ENCODE assay signal across 8 mouse cellular contexts in genomic region chr4:45532375-45532774, GRCm38 (mm10). TPM values are rescaled to one million over a fixed set of nuclear protein-coding genes. Genes with fewer than 3 reads are reported as not detected.
DNase-seq lines count a peak whose midpoint lies in the region; ATAC-seq and TF ChIP-seq lines count a peak whose summit lies in the region.

TSS of gene Shb (minus strand) at chr4:45532470.

- no peak for TF ChIP-seq CTCF in embryonic fibroblast, embryonic 13.5 days (IDR thresholded peaks at IDR 0.05; ENCODE audit: borderline replicate concordance, insufficient read depth, low read length)
- no peak for TF ChIP-seq CTCF in heart, postnatal 0 days (IDR thresholded peaks at IDR 0.05; ENCODE audit: low read depth)

- no peak within 1 kb of the TSS for H3K27ac ChIP-seq in embryonic fibroblast, embryonic 13.5 days (ENCODE audit: insufficient read depth, low read length)
- H3K27ac ChIP-seq in heart, postnatal 0 days (ENCODE audit: low read depth) = peak within 1 kb of the TSS; percentile 95
- peak within 1 kb of the TSS; percentile 99 for H3K27ac ChIP-seq in stomach, embryonic 15.5 days

- no peaks in the 10 kb centered on the region for H3K27me3 ChIP-seq in heart, postnatal 0 days (ENCODE audit: control insufficient read depth, insufficient read depth, low read length)
- no peaks in the 10 kb centered on the region for H3K27me3 ChIP-seq in stomach, embryonic 15.5 days (replicated peaks)

- DNase-seq in CD4-positive helper T cell, adult 2 months (ENCODE audit: low read depth, low spot score) = peak; percentile 73
- DNase-seq in Muller cell, postnatal 12 days (ENCODE audit: inconsistent ontology term) = peak; percentile 55
- DNase-seq in heart, postnatal 0 days (ENCODE audit: low spot score) = no peak
- peak; percentile 96 for DNase-seq in kidney, postnatal 25 days
- peak; percentile 77 for DNase-seq in lung, postnatal 14 days
- no peak for DNase-seq in natural killer cell, adult 2 months (ENCODE audit: low spot score in 2 of 2)

- H3K9me3 ChIP-seq in heart, postnatal 0 days (replicated peaks; ENCODE audit: control insufficient read depth, low read length) = no peaks in the 10 kb centered on the region
- no peaks in the 10 kb centered on the region for H3K9me3 ChIP-seq in stomach, embryonic 15.5 days

- no peak for TF ChIP-seq POLR2A in embryonic fibroblast, embryonic 13.5 days (IDR thresholded peaks at IDR 0.05; ENCODE audit: low read depth, low read length)

- H3K4me3 ChIP-seq in embryonic fibroblast, embryonic 13.5 days (ENCODE audit: insufficient read depth, low read length) = peak within 1 kb of the TSS; percentile 45
- peak within 1 kb of the TSS; percentile 94 for H3K4me3 ChIP-seq in heart, postnatal 0 days (ENCODE audit: low read depth, low read length)
- peak within 1 kb of the TSS; percentile 75 for H3K4me3 ChIP-seq in stomach, embryonic 15.5 days (replicated peaks)

- H3K4me1 ChIP-seq in embryonic fibroblast, embryonic 13.5 days (ENCODE audit: control insufficient read depth, insufficient read depth, low read length) = peaks cover 3% of the 10 kb centered on the region; the same call in 1 of the 2 replicates
- H3K4me1 ChIP-seq in heart, postnatal 0 days (ENCODE audit: control insufficient read depth, insufficient read depth) = peaks cover 22% of the 10 kb centered on the region
- peaks cover 38% of the 10 kb centered on the region for H3K4me1 ChIP-seq in stomach, embryonic 15.5 days

- TF ChIP-seq EP300 in heart, postnatal 0 days (IDR thresholded peaks at IDR 0.05; ENCODE audit: low read depth) = no peak

- WGBS in heart, postnatal 0 days = 5% methylated on average over 7 of the region's 7 CpGs
- 4% methylated on average over 7 of the region's 7 CpGs for WGBS in stomach, embryonic 15.5 days

- H3K9ac ChIP-seq in heart, postnatal 0 days (replicated peaks; ENCODE audit: low read depth, low read length) = no peak within 1 kb of the TSS
- no peak within 1 kb of the TSS for H3K9ac ChIP-seq in stomach, embryonic 15.5 days

- H3K36me3 ChIP-seq in heart, postnatal 0 days (replicated peaks; ENCODE audit: control insufficient read depth, insufficient read depth, low read length) = no peaks in the 10 kb centered on the region
- no peaks in the 10 kb centered on the region for H3K36me3 ChIP-seq in stomach, embryonic 15.5 days

- H3K4me2 ChIP-seq in heart, postnatal 0 days (ENCODE audit: low read depth, low read length) = peak within 1 kb of the TSS; percentile 92
- peak within 1 kb of the TSS; percentile 99 for H3K4me2 ChIP-seq in stomach, embryonic 15.5 days

- no peak for ATAC-seq in heart, postnatal 0 days (ENCODE audit: insufficient read depth, low read depth)
- ATAC-seq in stomach, embryonic 15.5 days (ENCODE audit: insufficient read depth, low FRiP score, low read depth) = peak; percentile 27; the same call in 1 of the 2 replicates

RNA-seq across cellular contexts. Expression of gene Shb, which starts in this region (rescaled TPM):
- polyA plus RNA-seq in embryonic fibroblast, embryonic 13.5 days (2011; ENCODE audit: insufficient read length, low read depth, missing spikeins) = 11.4 and 11.9 TPM in 2 replicates
- total RNA-seq in heart, postnatal 0 days (2014; rRNA removed; ENCODE audit: low replicate concordance) = 54.8 and 79.6 TPM in 2 replicates
- 6.5 and 7.4 TPM in 2 replicates for polyA plus RNA-seq in heart, postnatal 0 days (2015; fragmentation: Nextera tagmentation; extraction: Ambion mirVana)
- 5.4 and 5.8 TPM in 2 replicates for polyA plus RNA-seq in stomach, embryonic 15.5 days (2015; fragmentation: Nextera tagmentation; extraction: Ambion mirVana)

Comparison
In these comparisons a context has a peak if more than half of its experiments do, and no peak if none do; other contexts are left out.
1. DNase-seq: peak in CD4-positive helper T cell, adult 2 months (single experiment), Muller cell, postnatal 12 days (single experiment), kidney, postnatal 25 days (2 of 2) and lung, postnatal 14 days (single experiment); none in heart, postnatal 0 days (single experiment) and natural killer cell, adult 2 months (0 of 2).
2. Peak in every context shown above with its lines, with median percentiles within 50 percentile points of each other: H3K4me3 ChIP-seq.